Comparison of ENCODE assay signal across 18 mouse cellular contexts in genomic region chr17:86803147-86803546, GRCm38 (mm10). TPM values are rescaled to one million over a fixed set of nuclear protein-coding genes. Genes with fewer than 3 reads are reported as not detected.
DNase-seq lines count a peak whose midpoint lies in the region; ATAC-seq and TF ChIP-seq lines count a peak whose summit lies in the region.
"Had no signal": no experiment of that assay in that cellular context is flagged by ENCODE, and none has a peak within 500 bp of the region (broad histone marks: within the 10 kb centered on the region; RNA-seq: fewer than 3 reads in every experiment).

No protein-coding gene starts in this region.

- H3K36me3 ChIP-seq in heart, adult 2 months (ENCODE audit: control insufficient read depth, insufficient read depth, low read length) = peaks cover 28% of the 10 kb centered on the region
- H3K36me3 ChIP-seq: embryonic facial prominence, embryonic 12.5 days; neural tube, embryonic 15.5 days had no signal

- no peaks in the 10 kb centered on the region for H3K27me3 ChIP-seq in heart, adult 2 months (ENCODE audit: control insufficient read depth, insufficient read depth, low read length)
- H3K27me3 ChIP-seq: embryonic facial prominence, embryonic 12.5 days; forebrain, embryonic 13.5 days; neural tube, embryonic 15.5 days had no signal

- TF ChIP-seq EP300 in heart, adult 2 months (IDR thresholded peaks at IDR 0.05; ENCODE audit: insufficient read depth, low read depth, low read length) = 0 out of 2 replicates have a peak, but pooled peaks have one; percentile 51

- no peak for TF ChIP-seq CTCF in heart, adult 2 months (IDR thresholded peaks at IDR 0.05)
- no peak for TF ChIP-seq CTCF in left cerebral cortex, adult 2 months (IDR thresholded peaks at IDR 0.05)

- peak overlapping the region; percentile 38 for H3K9ac ChIP-seq in heart, adult 2 months (ENCODE audit: low read depth, low read length)
- H3K9ac ChIP-seq: embryonic facial prominence, embryonic 12.5 days; forebrain, embryonic 13.5 days; neural tube, embryonic 15.5 days had no signal

- H3K79me2 ChIP-seq in heart, adult 2 months (replicated peaks; ENCODE audit: control insufficient read depth, insufficient read depth, low read length) = no peaks in the 10 kb centered on the region

- H3K4me1 ChIP-seq in heart, adult 2 months (ENCODE audit: control insufficient read depth, insufficient read depth, low read length) = peaks cover 31% of the 10 kb centered on the region

- peak; percentile 66 to 67 for DNase-seq in heart, adult 2 months
- DNase-seq in heart, adult 8-10 months (ENCODE audit: low spot score) = no peak
- no peak for DNase-seq in left cerebral cortex, adult 2 months (ENCODE audit: extremely low spot score in 1 of 2, low spot score in 2 of 2)
- DNase-seq in left cerebral cortex, postnatal 36 days (ENCODE audit: low spot score in 2 of 2) = no peak
- peak; percentile 22 for DNase-seq in thymus, postnatal 14 days
- DNase-seq in thymus, postnatal 4 days = no peak
- DNase-seq: cerebellum, adult 9-11 months; left cerebral cortex, postnatal 4 days; liver; midbrain, embryonic 14.5 days; right cerebral cortex, postnatal 14 days had no signal

- no peak overlapping the region for H3K4me3 ChIP-seq in heart, adult 2 months
- no peak overlapping the region for H3K4me3 ChIP-seq in left cerebral cortex, adult 2 months
- H3K4me3 ChIP-seq: embryonic facial prominence, embryonic 12.5 days; erythroblast, embryonic 14.5 days; forebrain, embryonic 13.5 days; neural tube, embryonic 15.5 days had no signal

- intact Hi-C loops in heart, adult 2 months (cut with DNase I) = loop anchor here (2.0 to 5.0 kb wide), 4 partner anchors 90 to 306 kb away; no protein-coding TSS in a partner anchor
- intact Hi-C loops in left cerebral cortex, adult 2 months (cut with DNase I) = loop anchor here (5.0 kb wide), 1 partner anchor 46 kb away; no protein-coding TSS in a partner anchor
- intact Hi-C loops in left cerebral cortex, postnatal 36 days (cut with DNase I) = loop anchor here (5.0 kb wide), 1 partner anchor 46 kb away; no protein-coding TSS in a partner anchor

- peak overlapping the region; percentile 93 for H3K27ac ChIP-seq in heart, adult 2 months
- H3K27ac ChIP-seq in left cerebral cortex, adult 2 months = peak overlapping the region; percentile 55; the same call in 1 of the 2 replicates
- H3K27ac ChIP-seq: embryonic facial prominence, embryonic 12.5 days; forebrain, embryonic 13.5 days; macrophage; neural tube, embryonic 15.5 days had no signal

- no peak for TF ChIP-seq POLR2A in heart, adult 2 months (IDR thresholded peaks at IDR 0.05; ENCODE audit: insufficient read depth, low read depth, low read length)

- no peak for ATAC-seq in megakaryocyte, adult 5-6 weeks (ENCODE audit: poor library complexity, severe bottlenecking)
- ATAC-seq: forebrain, embryonic 13.5 days had no signal

- 53% methylated on average over 10 of the region's 10 CpGs for WGBS in heart, adult 2 months

RNA-seq across cellular contexts. Expression of gene Epas1, which starts 49.6 kb away (rescaled TPM):
- total RNA-seq in heart, adult 2 months (2021) = 100 to 1,000 TPM; 244 to 277 TPM
- 115 and 119 TPM in 2 replicates for polyA plus RNA-seq in heart, adult 2 months (2012; rRNA removed)
- 100 to 1,000 TPM; 241 to 287 (median 262) TPM for total RNA-seq in heart, adult 8-10 months (2022)
- total RNA-seq in left cerebral cortex, adult 2 months (2021) = 10 to 100 TPM; 93.6 to 97.0 TPM
- total RNA-seq in left cerebral cortex, postnatal 36 days (2021) = 10 to 100 TPM; 82.2 to 94.0 TPM
- total RNA-seq in megakaryocyte, adult 5-6 weeks (2015) = 0.91 and 1.3 TPM in 2 replicates
- total RNA-seq in megakaryocyte, adult 5-6 weeks (2017) = 0.07 and 0.33 TPM in 2 replicates
- total RNA-seq: hematopoietic stem cell, adult 5-6 weeks had no signal

Comparison
In these comparisons a context has a peak if more than half of its experiments do, and no peak if none do; other contexts are left out.
1. DNase-seq: peak in heart, adult 2 months (2 of 2) and thymus, postnatal 14 days (single experiment); none in heart, adult 8-10 months (single experiment), left cerebral cortex, adult 2 months (0 of 2), left cerebral cortex, postnatal 36 days (0 of 2) and thymus, postnatal 4 days (single experiment).
2. RNA of gene Epas1, which starts 49.6 kb away (total RNA-seq): 244 to 277 TPM in heart, adult 2 months, 241 to 287 TPM in heart, adult 8-10 months, 93.6 to 97.0 TPM in left cerebral cortex, adult 2 months and 82.2 to 94.0 TPM in left cerebral cortex, postnatal 36 days; 0.07 to 1.3 TPM in megakaryocyte, adult 5-6 weeks; every median in the first group is over 10 times any median in the second.